In genomic region chr9:120111156-120111945, GRCm38 (mm10) we compare ENCODE assay signal across 8 mouse cellular contexts. TPM values are rescaled to one million over a fixed set of nuclear protein-coding genes. Genes with fewer than 3 reads are reported as not detected.
A peak's percentile ranks its signal among the peaks of the same experiment; 100 is the strongest.
DNase-seq lines count a peak whose midpoint lies in the region; ATAC-seq and TF ChIP-seq lines count a peak whose summit lies in the region.

No protein-coding gene starts in this region.

- H3K4me2 ChIP-seq in heart, embryonic 12.5 days: peak overlapping the region; percentile 84

- in situ Hi-C loops in ES-E14 (cut with MboI; ENCODE audit: low sequenced_read_pairs in 2 of 2, unreplicated experiment in 2 of 2): no loop called here

- H3K4me1 ChIP-seq in heart, embryonic 12.5 days (replicated peaks): peaks cover 16% of the 10 kb centered on the region
- H3K4me1 ChIP-seq in ES-E14 (ENCODE audit: control insufficient read depth in 2 of 2, insufficient read depth in 2 of 2, low read length in 2 of 2, poor library complexity in 1 of 2): peaks cover 3 to 12% of the 10 kb centered on the region in 2 experiments; a peak in 3 of 4 replicates
- H3K4me1 ChIP-seq in hindbrain, embryonic 10.5 days (replicated peaks): peaks cover 13% of the 10 kb centered on the region

- H3K27me3 ChIP-seq in heart, embryonic 12.5 days (replicated peaks): no peaks in the 10 kb centered on the region
- H3K27me3 ChIP-seq in hindbrain, embryonic 10.5 days (ENCODE audit: insufficient read depth, poor library complexity, severe bottlenecking): no peaks in the 10 kb centered on the region

- WGBS in heart, embryonic 12.5 days: 74% methylated on average over 15 of the region's 15 CpGs
- 82% methylated on average over 15 of the region's 15 CpGs for WGBS in hindbrain, embryonic 10.5 days
- 72% methylated on average over 14 of the region's 15 CpGs for WGBS in macrophage (ENCODE audit: missing documents)

- no peak for ATAC-seq in heart, embryonic 12.5 days (ENCODE audit: insufficient number of reproducible peaks, low FRiP score)

- H3K27ac ChIP-seq in heart, embryonic 12.5 days (ENCODE audit: poor library complexity, severe bottlenecking): peak overlapping the region; percentile 91
- H3K27ac ChIP-seq in ES-E14 (ENCODE audit: insufficient read depth, low read depth, low read length, poor library complexity, severe bottlenecking): peak overlapping the region; percentile 4; the same call in 1 of the 2 replicates
- H3K27ac ChIP-seq in hindbrain, embryonic 10.5 days: peak overlapping the region; percentile 94
- H3K27ac ChIP-seq in macrophage: no peak overlapping the region

- H3K79me2 ChIP-seq in macrophage (ENCODE audit: inconsistent target): peaks cover 50% of the 10 kb centered on the region

- H3K4me3 ChIP-seq in heart, embryonic 12.5 days: peak overlapping the region; percentile 80
- H3K4me3 ChIP-seq in ES-E14 (ENCODE audit: insufficient read depth in 1 of 2, low read depth in 1 of 2, low read length in 2 of 2, poor library complexity in 1 of 2, severe bottlenecking in 1 of 2): peak overlapping the region; percentile 88 to 89
- H3K4me3 ChIP-seq in hindbrain, embryonic 10.5 days: peak overlapping the region; percentile 86
- H3K4me3 ChIP-seq in macrophage (ENCODE audit: inconsistent target): peak overlapping the region; percentile 51

- peak overlapping the region; percentile 82 for H3K9ac ChIP-seq in heart, embryonic 12.5 days
- H3K9ac ChIP-seq in ES-E14 (ENCODE audit: insufficient read depth, low read depth, low read length, poor library complexity, severe bottlenecking): peak overlapping the region; percentile 44; the same call in 1 of the 2 replicates

- DNase-seq in heart, adult 18-20 months: no peak
- no peak for DNase-seq in ES-E14 (ENCODE audit: low read depth, low spot score)
- no peak for DNase-seq in hindbrain, embryonic 10.5 days (ENCODE audit: low spot score)
- no peak for DNase-seq in urinary bladder, postnatal 4 days (ENCODE audit: low spot score in 2 of 2)
- no peak for DNase-seq in thymus, postnatal 14 days
- DNase-seq in gastrocnemius, adult 18-20 months (ENCODE audit: low spot score): no peak

- no peaks in the 10 kb centered on the region for H3K36me3 ChIP-seq in heart, embryonic 12.5 days
- H3K36me3 ChIP-seq in ES-E14 (ENCODE audit: control insufficient read depth, insufficient read depth, low read length, poor library complexity, severe bottlenecking) (peaks cover 3% of the 10 kb centered on the region; the same call in 1 of the 2 replicates), macrophage (ENCODE audit: inconsistent target) (no peaks in the 10 kb centered on the region)
- no peaks in the 10 kb centered on the region for H3K36me3 ChIP-seq in hindbrain, embryonic 10.5 days

- no peaks in the 10 kb centered on the region for H3K9me3 ChIP-seq in heart, embryonic 12.5 days (replicated peaks)
- H3K9me3 ChIP-seq in ES-E14 (ENCODE audit: control insufficient read depth, insufficient read depth, low read depth, low read length): no peaks in the 10 kb centered on the region
- H3K9me3 ChIP-seq in hindbrain, embryonic 10.5 days: no peaks in the 10 kb centered on the region

TF ChIP-seq in ES-E14, 5 proteins besides CTCF, POLR2A, EP300 and RAD21:
- TF ChIP-seq CHD2 (IDR thresholded peaks at IDR 0.05; ENCODE audit: low read depth, low read length) (no peak), ZNF384 (IDR thresholded peaks at IDR 0.05; ENCODE audit: low read depth, low read length) (no peak), MAFK (IDR thresholded peaks at IDR 0.05; ENCODE audit: insufficient read depth, low read depth, low read length) (no peak), HCFC1 (IDR thresholded peaks at IDR 0.05; ENCODE audit: borderline replicate concordance, insufficient read depth, low read length) (no peak), ZC3H11A (IDR thresholded peaks at IDR 0.05; ENCODE audit: borderline replicate concordance, low read depth, low read length) (no peak)
TF ChIP-seq in ES-E14: peak in this region for 0.

RNA-seq across cellular contexts. Expression of gene Slc25a38, which starts 1.2 kb away (rescaled TPM):
- polyA plus RNA-seq in heart, embryonic 12.5 days (2016; fragmentation: Nextera tagmentation; extraction: Ambion mirVana): 24.9 and 26.2 TPM in 2 replicates
- 10 to 100 TPM; 21.6 to 23.5 TPM for total RNA-seq in heart, adult 18-20 months (2021)
- 37.4 and 39.5 TPM in 2 replicates for total RNA-seq in ES-E14 (2012; rRNA removed)
- 41.6 and 43.5 TPM in 2 replicates for polyA plus RNA-seq in hindbrain, embryonic 10.5 days (2016; fragmentation: Nextera tagmentation; extraction: Ambion mirVana)
- total RNA-seq in macrophage (2018; cell fraction: chromatin; rRNA removed): 10 to 100 TPM; 11.8 to 50.5 (median 28.7) TPM
- 10 to 100 TPM in 9 of 26 experiments, 1 to 10 TPM in 17; 4.0 to 14.9 (median 9.1) TPM for total RNA-seq in macrophage (2018; cell fraction: cytosol; rRNA removed)
- 10 to 100 TPM; 16.5 to 38.4 (median 26.6) TPM for total RNA-seq in macrophage (2018; cell fraction: nucleus; rRNA removed)
- polyA plus RNA-seq in macrophage (2018): 3.5 to 10.7 TPM (median 9.8 TPM) in 3 replicates
- 10 to 100 TPM; 11.6 to 11.7 TPM for total RNA-seq in gastrocnemius, adult 18-20 months (2021)

RNA-seq across cellular contexts. Expression of gene Rpsa, which starts 16.1 kb away (rescaled TPM):
- 764 and 771 TPM in 2 replicates for polyA plus RNA-seq in heart, embryonic 12.5 days (2016; fragmentation: Nextera tagmentation; extraction: Ambion mirVana)
- total RNA-seq in heart, adult 18-20 months (2021): 100 to 1,000 TPM; 538 to 567 TPM
- 2,665 and 2,882 TPM in 2 replicates for total RNA-seq in ES-E14 (2012; rRNA removed)
- polyA plus RNA-seq in hindbrain, embryonic 10.5 days (2016; fragmentation: Nextera tagmentation; extraction: Ambion mirVana): 1,315 and 1,519 TPM in 2 replicates
- 100 to 1,000 TPM in 10 of 26 experiments, 10 to 100 TPM in 16; 36.8 to 262 (median 89.7) TPM for total RNA-seq in macrophage (2018; cell fraction: chromatin; rRNA removed)
- 100 to 1,000 TPM; 305 to 751 (median 504) TPM for total RNA-seq in macrophage (2018; cell fraction: cytosol; rRNA removed)
- total RNA-seq in macrophage (2018; cell fraction: nucleus; rRNA removed): 100 to 1,000 TPM in 25 of 26 experiments, 10 to 100 TPM in 1; 77.2 to 394 (median 158) TPM
- 581 to 998 TPM (median 592 TPM) in 3 replicates for polyA plus RNA-seq in macrophage (2018)
- total RNA-seq in gastrocnemius, adult 18-20 months (2021): 100 to 1,000 TPM; 401 to 460 TPM

RNA-seq across cellular contexts. Expression of gene Ccr8, which starts 19.4 kb away (rescaled TPM):
- not detected in 2 replicates for polyA plus RNA-seq in heart, embryonic 12.5 days (2016; fragmentation: Nextera tagmentation; extraction: Ambion mirVana)
- total RNA-seq in heart, adult 18-20 months (2021): not detected
- 0.40 and 1.3 TPM in 2 replicates for total RNA-seq in ES-E14 (2012; rRNA removed)
- polyA plus RNA-seq in hindbrain, embryonic 10.5 days (2016; fragmentation: Nextera tagmentation; extraction: Ambion mirVana): not detected in 2 replicates
- total RNA-seq in macrophage (2018; cell fraction: chromatin; rRNA removed): not detected
- total RNA-seq in macrophage (2018; cell fraction: cytosol; rRNA removed): not detected
- not detected for total RNA-seq in macrophage (2018; cell fraction: nucleus; rRNA removed)
- polyA plus RNA-seq in macrophage (2018): not detected in 3 replicates
- total RNA-seq in gastrocnemius, adult 18-20 months (2021): not detected

RNA-seq across cellular contexts. Expression of gene Mobp, which starts 38.2 kb away (rescaled TPM):
- polyA plus RNA-seq in heart, embryonic 12.5 days (2016; fragmentation: Nextera tagmentation; extraction: Ambion mirVana): 0.12 TPM in 1 of 2 replicates, not detected in the other
- total RNA-seq in heart, adult 18-20 months (2021): not detected
- 2.7 and 5.4 TPM in 2 replicates for total RNA-seq in ES-E14 (2012; rRNA removed)
- 0.22 and 0.26 TPM in 2 replicates for polyA plus RNA-seq in hindbrain, embryonic 10.5 days (2016; fragmentation: Nextera tagmentation; extraction: Ambion mirVana)
- total RNA-seq in macrophage (2018; cell fraction: chromatin; rRNA removed): not detected
- total RNA-seq in macrophage (2018; cell fraction: cytosol; rRNA removed): not detected
- total RNA-seq in macrophage (2018; cell fraction: nucleus; rRNA removed): not detected
- not detected in 3 replicates for polyA plus RNA-seq in macrophage (2018)
- not detected for total RNA-seq in gastrocnemius, adult 18-20 months (2021)

RNA-seq across cellular contexts. Expression of gene Cx3cr1, which starts 41.7 kb away (rescaled TPM):
- polyA plus RNA-seq in heart, embryonic 12.5 days (2016; fragmentation: Nextera tagmentation; extraction: Ambion mirVana): 4.4 and 4.9 TPM in 2 replicates
- total RNA-seq in heart, adult 18-20 months (2021): under 1 TPM; 0.80 to 0.92 TPM
- total RNA-seq in ES-E14 (2012; rRNA removed): 0.09 TPM in 1 of 2 replicates, not detected in the other
- polyA plus RNA-seq in hindbrain, embryonic 10.5 days (2016; fragmentation: Nextera tagmentation; extraction: Ambion mirVana): 6.3 and 8.2 TPM in 2 replicates
- total RNA-seq in macrophage (2018; cell fraction: chromatin; rRNA removed): 1 to 10 TPM in 1 of 26 experiments, under 1 TPM in 7, not detected in 18; 0.17 to 5.4 (median 0.26) TPM
- total RNA-seq in macrophage (2018; cell fraction: cytosol; rRNA removed): under 1 TPM; 0.17 to 0.76 (median 0.39) TPM
- 1 to 10 TPM in 4 of 26 experiments, under 1 TPM in 21, not detected in 1; 0.30 to 2.9 (median 0.58) TPM for total RNA-seq in macrophage (2018; cell fraction: nucleus; rRNA removed)
- polyA plus RNA-seq in macrophage (2018): 0.66 to 3.0 TPM (median 0.75 TPM) in 3 replicates
- total RNA-seq in gastrocnemius, adult 18-20 months (2021): under 1 TPM in 1 of 2 experiments, not detected in 1; 0.21 TPM
